Mouse (Mus musculus): ENCODE data around the gene Thrb.

Gene Thrb

GRCm38 (mm10) chr14:17868326-17868725 lies 208.3 kb downstream of the Thrb start:
- DNase-seq (ENCODE audit: low spot score in 2 of 2) = no peak

DNA sequence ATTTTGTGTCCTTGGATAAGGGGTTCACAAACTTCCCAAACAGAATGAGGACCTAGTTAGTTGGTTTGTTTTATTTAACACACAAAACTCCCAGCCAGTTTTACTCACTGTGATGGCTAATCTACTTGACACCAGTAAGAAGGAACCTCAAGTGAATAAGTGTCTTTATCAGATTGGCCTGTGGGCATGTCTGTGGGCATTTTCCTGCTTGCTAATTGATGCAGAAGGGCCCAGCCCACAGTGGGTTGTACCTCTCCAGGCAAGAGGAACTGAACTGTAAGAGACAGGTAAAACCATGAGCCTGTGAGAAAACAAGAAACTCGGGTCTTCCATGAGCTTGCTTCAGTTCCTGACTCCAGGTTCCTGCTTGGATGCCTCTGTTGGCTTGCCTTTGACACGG lies 215.9 kb downstream of the Thrb start:
- DNase-seq (ENCODE audit: low spot score in 2 of 2) = no peak

- DNase-seq (ENCODE audit: low spot score in 2 of 2) = no peak
Observed at GRCm38 (mm10) chr14:17879446-17879845, 219.4 kb downstream of the Thrb start.

GRCm38 (mm10) chr14:17884884-17885283 lies 224.8 kb downstream of the Thrb start:
- DNase-seq (ENCODE audit: low spot score in 2 of 2) = no peak

GRCm38 (mm10) chr14:17885320-17885719 lies 225.3 kb downstream of the Thrb start:
- no peak for DNase-seq (ENCODE audit: low spot score in 2 of 2)

- DNase-seq (ENCODE audit: low spot score in 2 of 2) = no peak
Observed at GRCm38 (mm10) chr14:17894791-17895190, 234.7 kb downstream of the Thrb start.

DNA sequence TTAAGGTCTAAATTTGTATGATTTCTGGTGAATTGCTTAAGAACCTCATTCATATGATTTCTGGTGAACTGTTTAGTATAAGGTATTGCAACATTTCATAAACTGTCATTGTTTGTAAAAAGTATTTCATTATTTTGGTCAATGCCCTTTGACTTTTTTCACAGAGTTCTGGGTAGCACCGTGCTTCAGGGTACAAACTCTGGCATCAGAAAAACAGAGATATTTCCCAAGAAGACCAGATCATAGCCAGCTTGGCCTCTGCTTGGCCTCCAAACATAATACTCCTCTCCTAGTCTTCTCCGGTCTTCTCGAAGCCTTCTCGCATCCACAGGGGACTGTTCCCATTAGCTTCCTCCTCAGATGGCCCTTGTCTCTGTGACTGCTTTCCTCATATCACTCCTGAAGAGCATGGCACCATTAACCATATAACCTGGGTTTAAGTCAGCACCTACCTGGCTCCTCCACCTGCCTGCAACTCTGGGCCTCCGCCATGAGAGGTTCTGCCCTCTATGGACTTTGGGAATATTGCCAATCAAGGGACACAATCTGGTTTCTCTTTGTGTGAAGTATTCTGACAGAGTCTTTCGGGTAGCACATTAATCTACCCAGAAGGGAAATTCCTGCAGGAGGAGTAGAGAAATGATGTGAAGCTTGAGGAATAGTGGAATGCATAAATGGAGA lies 239.8 kb downstream of the Thrb start:
- no peak for DNase-seq (ENCODE audit: low spot score in 2 of 2)

- no peak for DNase-seq (ENCODE audit: low spot score in 2 of 2)
Observed at GRCm38 (mm10) chr14:17900414-17900795, 240.3 kb downstream of the Thrb start.

DNA sequence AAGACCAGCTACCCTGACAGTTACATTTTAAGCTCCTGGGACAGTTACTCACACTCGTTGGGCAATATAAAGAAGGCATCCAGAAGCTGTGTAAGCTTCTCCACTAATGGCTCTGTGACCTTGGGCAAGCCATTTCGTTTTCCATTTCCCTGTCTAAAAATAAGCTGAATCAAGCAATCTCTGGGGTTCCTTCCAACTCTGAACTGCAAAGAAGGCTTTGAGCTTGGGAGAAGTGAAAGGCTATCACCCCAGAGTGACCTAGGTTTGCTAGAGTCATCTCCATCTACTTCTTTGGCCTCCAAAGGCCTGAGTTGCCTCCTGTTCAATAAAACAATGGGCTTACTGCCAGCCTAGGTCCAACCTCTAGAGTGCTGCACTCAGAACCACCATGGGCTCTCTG lies 242.4 kb downstream of the Thrb start:
- no peak for DNase-seq (ENCODE audit: low spot score in 2 of 2)

GRCm38 (mm10) chr14:17903121-17903520 lies 243.1 kb downstream of the Thrb start:
- DNase-seq (ENCODE audit: low spot score in 2 of 2) = no peak

GRCm38 (mm10) chr14:17904554-17904953 lies 244.5 kb downstream of the Thrb start:
- no peak for DNase-seq (ENCODE audit: low spot score in 2 of 2)

GRCm38 (mm10) chr14:17905627-17906026 lies 245.6 kb downstream of the Thrb start:
- no peak for DNase-seq (ENCODE audit: low spot score in 2 of 2)

GRCm38 (mm10) chr14:17906931-17907330 lies 246.9 kb downstream of the Thrb start:
- peak; percentile 40 to 63 for DNase-seq (ENCODE audit: low spot score in 2 of 2)

DNA sequence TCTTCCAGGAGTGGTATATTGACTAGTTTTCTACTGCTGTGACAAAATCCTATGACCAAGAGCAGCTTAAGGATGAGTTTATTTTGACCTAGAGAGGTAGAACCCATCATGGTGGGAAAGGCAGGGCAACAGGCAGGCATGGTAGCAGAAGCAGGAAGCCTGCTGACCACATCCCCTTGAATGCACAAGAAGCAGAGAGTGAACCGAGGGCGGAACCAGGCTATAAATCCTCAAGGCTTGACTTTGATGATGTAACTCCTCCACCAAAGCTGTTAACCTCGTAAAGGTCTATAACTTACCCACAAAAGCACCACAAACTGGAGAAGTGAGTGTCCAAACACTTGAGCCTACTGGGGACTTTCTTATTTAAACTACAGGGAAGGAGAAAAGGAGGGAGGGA lies 251.1 kb downstream of the Thrb start:
- no peak for DNase-seq (ENCODE audit: low spot score in 2 of 2)

- DNase-seq (ENCODE audit: low spot score in 2 of 2) = no peak
Observed at GRCm38 (mm10) chr14:17912573-17913207, 252.6 kb downstream of the Thrb start.

DNA sequence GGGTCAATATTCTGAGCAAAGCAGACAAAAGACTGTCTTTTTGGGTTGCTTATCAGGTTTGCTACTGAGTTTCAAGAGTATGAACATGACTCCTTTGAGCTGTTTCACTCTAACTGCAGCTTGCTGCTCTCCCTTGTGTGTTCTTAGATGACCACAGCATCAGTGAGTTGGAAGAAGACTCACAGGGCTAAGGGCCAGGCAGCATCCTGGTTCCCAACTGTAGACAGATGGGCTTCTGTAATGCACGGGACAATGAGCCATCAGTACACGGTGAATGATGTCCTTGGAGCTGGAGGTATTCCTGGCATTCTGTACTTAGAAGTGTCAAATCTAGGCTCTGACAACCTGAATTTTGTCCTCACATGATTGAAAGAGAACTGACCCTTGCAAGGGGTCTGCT lies 255.5 kb downstream of the Thrb start:
- DNase-seq (ENCODE audit: low spot score in 2 of 2) = no peak

DNA sequence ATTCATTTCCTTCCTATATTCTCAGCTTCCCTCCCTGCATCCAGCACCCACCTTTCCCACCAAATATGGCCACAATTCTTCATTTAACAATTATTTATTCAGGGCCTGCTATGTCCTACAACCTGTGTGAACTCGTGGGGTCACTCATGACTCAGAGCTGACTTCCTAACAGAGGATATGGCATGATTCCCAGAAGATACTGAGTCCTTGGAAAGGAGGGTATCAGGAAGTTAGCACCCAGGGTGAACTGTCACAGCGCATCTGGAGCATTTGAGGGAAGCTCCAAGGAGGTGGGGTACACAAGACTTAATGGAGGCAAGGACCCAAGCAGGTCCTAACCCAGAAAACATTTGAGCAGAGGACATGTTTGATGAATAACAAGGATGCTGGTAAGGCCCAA lies 256.6 kb downstream of the Thrb start:
- DNase-seq (ENCODE audit: low spot score in 2 of 2) = no peak

- peak in 1 of 2 experiments; percentile 35 for DNase-seq (ENCODE audit: low spot score in 2 of 2)
Observed at GRCm38 (mm10) chr14:17917124-17917763, 257.2 kb downstream of the Thrb start.

DNA sequence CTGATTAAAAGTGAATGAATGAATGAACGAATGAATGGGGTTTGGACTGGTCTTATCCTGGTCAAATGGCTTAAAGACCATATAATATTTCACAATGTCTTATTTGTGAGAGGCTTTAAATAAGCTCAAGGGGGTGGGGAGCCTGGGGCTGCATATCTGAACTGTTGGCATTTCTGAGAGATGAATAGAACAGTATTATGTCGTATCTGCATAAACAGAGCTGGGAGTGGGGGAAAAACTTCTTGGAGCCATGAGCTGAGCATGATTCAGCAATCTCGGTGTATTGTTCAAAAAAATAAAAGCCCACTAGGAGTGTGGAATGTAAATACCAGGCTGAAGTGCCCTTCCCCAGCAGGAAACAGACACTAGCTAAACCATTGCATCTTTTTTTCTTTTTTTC lies 257.8 kb downstream of the Thrb start:
- no peak for DNase-seq (ENCODE audit: low spot score in 2 of 2)

GRCm38 (mm10) chr14:17922807-17923704 lies 263.0 kb downstream of the Thrb start:
- no peak for DNase-seq (ENCODE audit: low spot score in 2 of 2)

GRCm38 (mm10) chr14:17927469-17927868 lies 267.4 kb downstream of the Thrb start:
- DNase-seq (ENCODE audit: low spot score in 2 of 2) = peak; percentile 82

- DNase-seq (ENCODE audit: low spot score in 2 of 2) = no peak
Observed at GRCm38 (mm10) chr14:17929585-17929984, 269.5 kb downstream of the Thrb start.
